Mouse (Mus musculus) kidney, embryonic 14.5 days (tissue): Measurements from ENCODE around the gene Anpep. TPM values are rescaled to one million over a fixed set of nuclear protein-coding genes. Genes with fewer than 3 reads are reported as not detected.
"Not testable (repeated sequence)": the region's sequence is repeated elsewhere in the genome, so short reads cannot be mapped to it uniquely, and the experiment has no call there.

ENCODE experiments used
- ATAC-seq: fragments of 200-750 bp; cut with Nextera tagmentation; 2 replicates; pipeline ENCODE4 v1.8.0; 2017; ENCODE audit warnings: moderate number of reproducible peaks, mild to moderate bottlenecking, moderate TSS enrichment, moderate library complexity; ENCODE audit not compliant: low FRiP score, low TSS enrichment
- H3K27ac ChIP-seq: fragments of 300-500 bp; sonication (generic); 2 replicates; pipeline ENCODE4 v1.5.1; 2014; ENCODE audit warnings: low read depth, mild to moderate bottlenecking, low read length, moderate library complexity, mixed read lengths
- H3K27me3 ChIP-seq: fragments of 300-500 bp; sonication (generic); 2 replicates; pipeline ENCODE4 v1.6.1; 2014; ENCODE audit warnings: mild to moderate bottlenecking, low read length; ENCODE audit not compliant: control insufficient read depth, insufficient read depth
- H3K36me3 ChIP-seq: fragments of 300-500 bp; sonication (generic); 2 replicates; pipeline ENCODE4 v1.6.1; 2014; ENCODE audit warnings: low read length, mixed read lengths; ENCODE audit not compliant: control insufficient read depth, insufficient read depth
- H3K4me1 ChIP-seq: fragments of 300-500 bp; sonication (generic); 2 replicates; pipeline ENCODE4 v1.6.1; 2014; ENCODE audit warnings: low read length, mixed read lengths; ENCODE audit not compliant: control insufficient read depth, insufficient read depth
- H3K4me2 ChIP-seq: fragments of 300-500 bp; sonication (generic); replicated peaks from 2 replicates; pipeline ENCODE4 v1.6.1; 2014; ENCODE audit warnings: low read depth, mild to moderate bottlenecking, low read length
- H3K4me3 ChIP-seq: fragments of 300-500 bp; sonication (generic); 2 replicates; pipeline ENCODE4 v1.5.1; 2014; ENCODE audit warnings: mild to moderate bottlenecking, low read length
- H3K9ac ChIP-seq: fragments of 300-500 bp; sonication (generic); 2 replicates; pipeline ENCODE4 v1.6.1; 2014; ENCODE audit warnings: low read depth, mild to moderate bottlenecking, low read length, moderate library complexity
- H3K9me3 ChIP-seq: fragments of 300-500 bp; sonication (generic); 2 replicates; pipeline ENCODE4 v1.6.1; 2016; ENCODE audit warnings: low read length; ENCODE audit not compliant: control insufficient read depth
- WGBS: fragments of 180-500 bp; shearing (Covaris S2); extraction: QIAGEN DNeasy Blood & Tissue Kit; methylation state at CpG from one replicate; pipeline ENCODE4 v1.1.7; 2014; 5-methylcytosine and 5-hydroxymethylcytosine counted together
- polyA plus RNA-seq: library from polyadenylated mRNA; unstranded; fragments of >200 nt; fragmentation: Nextera tagmentation; extraction: Ambion mirVana; gene quantifications from 2 replicates; pipeline ENCODE4 v1.2.1, GENCODE M21; 2014

Anpep gene
- polyA plus RNA-seq, 1 experiment from 2014 or later: 39.0 TPM

GRCm38 (mm10) chr7:79792635-79793421 lies 68.0 kb downstream of the Anpep start:
- 2% methylated on average over 80 of the region's 80 CpGs for WGBS
- peak overlapping the region; percentile 46 for H3K4me3 ChIP-seq
- H3K9ac ChIP-seq: peak overlapping the region; percentile 58; the same call in 1 of the 2 replicates
- peaks cover 14% of the 10 kb centered on the region for H3K4me1 ChIP-seq
- no peaks in the 10 kb centered on the region for H3K9me3 ChIP-seq
- no peak overlapping the region for H3K27ac ChIP-seq
- H3K36me3 ChIP-seq: no peaks in the 10 kb centered on the region
- ATAC-seq: peak; percentile 45
- peak overlapping the region; percentile 78 for H3K4me2 ChIP-seq
- peaks cover 44% of the 10 kb centered on the region for H3K27me3 ChIP-seq

- H3K9ac ChIP-seq, H3K9me3 ChIP-seq, H3K4me2 ChIP-seq, H3K27ac ChIP-seq, H3K4me3 ChIP-seq, ATAC-seq, H3K36me3 ChIP-seq: not testable (repeated sequence)
- WGBS: 24% methylated on average over 2 of the region's 2 CpGs
- Histone ChIP-seq H3K27me3 (peaks cover 44% of the 10 kb centered on the region), H3K4me1 (peaks cover 19% of the 10 kb centered on the region)
Measured at GRCm38 (mm10) chr7:79789812-79790211, 71.0 kb downstream of the Anpep start.

DNA sequence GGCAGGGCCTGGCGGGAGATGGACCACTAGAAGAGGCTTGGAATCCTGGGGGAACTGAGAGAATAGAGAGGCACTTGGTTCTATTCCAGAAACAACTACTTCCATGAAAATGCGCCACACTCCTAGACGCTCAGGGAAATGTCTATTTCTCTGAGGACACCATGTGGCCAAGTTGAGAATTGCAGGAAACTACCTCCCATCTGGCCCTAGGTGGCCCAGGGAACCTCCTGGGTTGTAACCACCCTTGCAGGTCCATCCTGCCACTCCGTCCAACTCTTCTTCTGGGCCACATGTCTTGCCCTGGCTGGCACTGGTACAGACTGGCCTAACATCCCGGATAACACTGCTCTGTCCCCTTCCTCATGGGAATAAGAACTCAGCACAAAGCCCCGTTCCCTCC lies 74.6 kb downstream of the Anpep start:
- H3K4me3 ChIP-seq: no peak overlapping the region
- no peaks in the 10 kb centered on the region for H3K9me3 ChIP-seq
- peaks cover 8% of the 10 kb centered on the region for H3K4me1 ChIP-seq
- no peaks in the 10 kb centered on the region for H3K36me3 ChIP-seq
- H3K27me3 ChIP-seq: peaks cover 11% of the 10 kb centered on the region
- H3K27ac ChIP-seq: no peak overlapping the region
- no peak overlapping the region for H3K4me2 ChIP-seq
- peak; percentile 70 for ATAC-seq
- WGBS: 22% methylated on average over 6 of the region's 6 CpGs
- no peak overlapping the region for H3K9ac ChIP-seq

- H3K27me3 ChIP-seq: no peaks in the 10 kb centered on the region
- no peak for ATAC-seq
- H3K36me3 ChIP-seq: no peaks in the 10 kb centered on the region
- H3K9ac ChIP-seq: no peak overlapping the region
- H3K4me1 ChIP-seq: peaks cover 9% of the 10 kb centered on the region
- H3K27ac ChIP-seq: no peak overlapping the region
- no peak overlapping the region for H3K4me3 ChIP-seq
- 85% methylated on average over 2 of the region's 2 CpGs for WGBS
- no peak overlapping the region for H3K4me2 ChIP-seq
- H3K9me3 ChIP-seq: no peaks in the 10 kb centered on the region
Measured at GRCm38 (mm10) chr7:79782516-79782855, 78.4 kb downstream of the Anpep start.

- H3K9me3 ChIP-seq: no peaks in the 10 kb centered on the region
- H3K27ac ChIP-seq: no peak overlapping the region
- H3K27me3 ChIP-seq: no peaks in the 10 kb centered on the region
- whole genome bisulfite sequencing: 82% methylated on average over 11 of the region's 11 CpGs
- ATAC-seq: no peak
- H3K4me1 ChIP-seq: peaks cover 9% of the 10 kb centered on the region
- no peaks in the 10 kb centered on the region for H3K36me3 ChIP-seq
- H3K9ac ChIP-seq: no peak overlapping the region
- no peak overlapping the region for H3K4me2 ChIP-seq
- no peak overlapping the region for H3K4me3 ChIP-seq
Measured at GRCm38 (mm10) chr7:79781826-79782515, 78.9 kb downstream of the Anpep start.

DNA sequence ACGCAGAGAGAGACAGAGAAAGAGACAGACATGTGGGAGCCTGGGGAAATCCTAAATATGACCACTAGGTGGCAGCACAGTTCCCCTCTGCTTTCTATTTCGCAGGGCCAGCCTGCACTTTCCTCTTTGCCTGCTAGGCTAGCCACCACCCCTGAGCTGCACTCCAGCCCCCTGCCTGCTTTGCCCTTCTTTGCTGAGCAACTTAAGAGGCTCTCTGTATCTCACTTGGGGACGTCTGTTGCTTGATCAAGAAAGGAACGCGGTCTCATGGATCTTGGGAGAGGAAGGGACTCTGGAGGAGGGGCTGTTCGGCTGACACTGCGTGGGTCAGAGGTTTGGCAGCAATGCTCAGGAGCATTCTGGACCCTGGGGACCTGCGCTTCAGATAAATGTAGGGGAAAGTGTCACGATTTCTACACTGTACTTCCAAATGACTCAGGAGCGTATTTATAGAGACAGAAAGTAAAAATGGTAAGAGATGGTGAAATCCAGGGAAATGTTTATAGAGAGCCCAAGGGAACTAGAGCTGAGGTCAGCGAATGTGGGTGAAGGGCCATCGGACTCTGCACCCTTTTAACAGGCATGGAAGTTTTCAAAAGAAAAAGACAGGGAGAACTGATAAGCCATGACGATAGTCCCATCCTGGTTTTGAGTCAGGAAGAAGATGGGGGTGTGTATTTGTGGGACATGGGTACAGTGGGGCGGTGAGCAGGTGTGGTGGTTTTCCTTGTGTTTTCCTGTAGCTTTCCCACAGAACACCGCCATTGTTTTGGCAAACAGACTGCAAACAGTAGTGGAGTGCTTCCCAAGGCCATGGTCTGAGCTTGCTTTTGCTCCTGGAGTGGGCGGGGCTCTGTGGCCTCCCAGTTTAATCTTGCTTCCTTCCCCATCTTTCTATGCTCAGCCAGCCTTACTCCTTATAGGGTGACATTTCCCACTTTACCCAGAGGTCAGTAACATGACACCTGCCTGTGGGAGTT lies 79.9 kb downstream of the Anpep start:
- Histone ChIP-seq H3K27me3 (no peaks in the 10 kb centered on the region), H3K4me2 (peak overlapping the region; percentile 36), H3K36me3 (no peaks in the 10 kb centered on the region), H3K4me1 (peaks cover 4% of the 10 kb centered on the region; the same call in 1 of the 2 replicates), H3K9ac (peak overlapping the region; percentile 47; the same call in 1 of the 2 replicates), H3K9me3 (no peaks in the 10 kb centered on the region), H3K4me3 (peak overlapping the region; percentile 26; the same call in 1 of the 2 replicates), H3K27ac (no peak overlapping the region)
- 30% methylated on average over 16 of the region's 16 CpGs for WGBS
- ATAC-seq: peak; percentile 75

Other genes starting within 250 kb of the Anpep start
- gene Rhcg, start 243.4 kb downstream of the Anpep start, polyA plus RNA-seq: 14.2 and 18.5 TPM in 2 replicates
- gene Ticrr, start 200.9 kb downstream of the Anpep start, polyA plus RNA-seq: 12.9 and 17.0 TPM in 2 replicates
- gene Kif7, start 145.3 kb downstream of the Anpep start, polyA plus RNA-seq: 3.7 and 5.9 TPM in 2 replicates
- 0.07 TPM in 1 of 2 replicates, not detected in the other for gene Plin1, start 128.2 kb downstream of the Anpep start, polyA plus RNA-seq
- gene Pex11a, start 117.9 kb downstream of the Anpep start, polyA plus RNA-seq: 7.4 and 8.0 TPM in 2 replicates
- 0.32 and 0.36 TPM in 2 replicates for gene Wdr93, start 117.9 kb downstream of the Anpep start, polyA plus RNA-seq
- not detected in 2 replicates for gene Mesp1, start 67.3 kb downstream of the Anpep start, polyA plus RNA-seq
- 0.57 and 0.64 TPM in 2 replicates for gene Mesp2, start 50.3 kb downstream of the Anpep start, polyA plus RNA-seq
- gene Ap3s2, start 59.6 kb upstream of the Anpep start, polyA plus RNA-seq: 33.9 and 39.3 TPM in 2 replicates
- gene Arpin, start 74.3 kb upstream of the Anpep start, polyA plus RNA-seq: 28.5 and 35.5 TPM in 2 replicates
- 23.6 and 25.7 TPM in 2 replicates for gene Zfp710, start 163.8 kb upstream of the Anpep start, polyA plus RNA-seq